Mouse (Mus musculus) heart, embryonic 10.5 days (tissue): Measurements from ENCODE around the gene Pgp. TPM values are rescaled to one million over a fixed set of nuclear protein-coding genes. Genes with fewer than 3 reads are reported as not detected.

Experiments
- polyA plus RNA-seq: library from polyadenylated mRNA; unstranded; fragments of >200 nt; fragmentation: Nextera tagmentation; extraction: Ambion mirVana; gene quantifications from 2 replicates; pipeline ENCODE4 v1.2.1, GENCODE M21; 2016

Gene Pgp
- polyA plus RNA-seq, 1 experiment from 2014 or later, result 86.3 TPM

Other genes starting within 250 kb of the Pgp start
- gene Tedc2, start 249.5 kb upstream of the Pgp start, polyA plus RNA-seq, result 9.9 and 10.0 TPM in 2 replicates
- 67.9 and 78.9 TPM in 2 replicates for gene Ccnf, start 218.9 kb upstream of the Pgp start, polyA plus RNA-seq
- gene Abca17, start 119.3 kb upstream of the Pgp start, polyA plus RNA-seq, result not detected in 2 replicates
- 7.2 and 8.2 TPM in 2 replicates for gene Abca3, start 118.4 kb upstream of the Pgp start, polyA plus RNA-seq
- 311 and 345 TPM in 2 replicates for gene Rnps1, start 55.8 kb upstream of the Pgp start, polyA plus RNA-seq
- 146 and 187 TPM in 2 replicates for gene Eci1, start 43.8 kb upstream of the Pgp start, polyA plus RNA-seq
- 1.6 and 2.3 TPM in 2 replicates for gene Dnase1l2, start 27.3 kb upstream of the Pgp start, polyA plus RNA-seq
- 27.1 and 30.3 TPM in 2 replicates for gene E4f1, start 79 bp upstream of the Pgp start, polyA plus RNA-seq
- 0.48 and 0.69 TPM in 2 replicates for gene Bricd5, start 3.5 kb downstream of the Pgp start, polyA plus RNA-seq
- gene Mlst8, start 8.7 kb downstream of the Pgp start, polyA plus RNA-seq, result 22.3 and 22.7 TPM in 2 replicates
- gene Caskin1, start 18.2 kb downstream of the Pgp start, polyA plus RNA-seq, result 0.71 and 1.4 TPM in 2 replicates
- 93.5 and 95.9 TPM in 2 replicates for gene Traf7, start 57.5 kb downstream of the Pgp start, polyA plus RNA-seq
- 1.3 and 2.3 TPM in 2 replicates for gene Rab26, start 63.8 kb downstream of the Pgp start, polyA plus RNA-seq
- gene Pkd1, start 79.4 kb downstream of the Pgp start, polyA plus RNA-seq, result 12.3 and 13.9 TPM in 2 replicates
- 56.9 and 66.4 TPM in 2 replicates for gene Tsc2, start 162.2 kb downstream of the Pgp start, polyA plus RNA-seq
- 15.0 and 19.8 TPM in 2 replicates for gene Nthl1, start 162.3 kb downstream of the Pgp start, polyA plus RNA-seq
- gene Slc9a3r2, start 179.9 kb downstream of the Pgp start, polyA plus RNA-seq, result 51.5 and 51.9 TPM in 2 replicates
- gene Npw, start 188.1 kb downstream of the Pgp start, polyA plus RNA-seq, result 0.28 TPM in 1 of 2 replicates, not detected in the other
- gene Zfp598, start 199.3 kb downstream of the Pgp start, polyA plus RNA-seq, result 22.3 and 26.2 TPM in 2 replicates
- gene Syngr3, start 219.6 kb downstream of the Pgp start, polyA plus RNA-seq, result 0.54 and 1.5 TPM in 2 replicates
- gene Gfer, start 225.8 kb downstream of the Pgp start, polyA plus RNA-seq, result 38.3 and 49.4 TPM in 2 replicates
- 0.78 and 0.79 TPM in 2 replicates for gene Noxo1, start 225.8 kb downstream of the Pgp start, polyA plus RNA-seq
- 79.1 and 100 TPM in 2 replicates for gene Tbl3, start 237.3 kb downstream of the Pgp start, polyA plus RNA-seq
- 0.20 and 0.33 TPM in 2 replicates for gene Rnf151, start 247.7 kb downstream of the Pgp start, polyA plus RNA-seq
- gene Rps2, start 247.7 kb downstream of the Pgp start, polyA plus RNA-seq, result 1,171 and 1,258 TPM in 2 replicates